Mouse (Mus musculus): ENCODE data around the gene Kcnma1. TPM values are rescaled to one million over a fixed set of nuclear protein-coding genes. Genes with fewer than 3 reads are reported as not detected.

Gene Kcnma1
- polyA plus RNA-seq, 1 experiment from 2014 or later, result 8.2 TPM

DNA sequence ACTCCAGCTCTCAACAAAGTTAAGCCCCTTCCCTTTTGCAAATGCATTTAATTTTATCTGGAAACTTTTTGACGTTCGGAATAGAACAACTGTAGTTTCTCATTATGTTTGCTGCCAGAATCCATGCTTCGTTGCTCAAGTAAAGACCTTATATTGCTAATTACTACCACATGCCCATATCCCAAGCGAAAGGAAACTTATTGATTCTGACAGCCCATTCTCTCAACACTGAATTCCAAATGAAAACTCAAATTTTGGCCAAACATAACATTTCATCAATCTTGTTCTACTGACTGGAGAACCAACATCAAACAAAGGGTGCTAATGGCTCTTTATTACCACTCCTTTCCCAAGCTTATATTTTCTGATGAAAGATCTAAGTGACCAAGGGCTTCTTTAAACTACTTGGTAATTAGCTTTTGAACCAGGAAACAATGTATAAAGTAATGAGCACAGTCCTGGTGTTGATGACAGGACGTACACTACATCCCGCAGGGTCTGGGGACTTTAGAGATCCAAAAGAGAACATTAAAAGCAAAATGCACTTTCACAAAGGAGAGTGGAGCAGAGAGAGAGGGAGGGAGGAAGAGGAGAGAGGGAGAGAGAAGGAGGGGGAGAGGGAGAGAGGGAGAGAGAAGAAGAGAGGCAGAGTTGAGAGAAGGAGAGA lies 490.3 kb downstream of the Kcnma1 start:
- no peaks in the 10 kb centered on the region for H3K9me3 ChIP-seq (ENCODE audit: control insufficient read depth, low read length)
- DNase-seq (ENCODE audit: low spot score) (peak; percentile 7), ATAC-seq (replicated peaks; ENCODE audit: low FRiP score, low TSS enrichment, low read depth) (no peak)
- 74% methylated on average over 6 of the region's 6 CpGs for WGBS
- no peak overlapping the region for H3K9ac ChIP-seq (ENCODE audit: low read length)
- no peak overlapping the region for H3K27ac ChIP-seq (ENCODE audit: low read depth)
- 0 out of 2 replicates have a peak, but pooled peaks cover 2% of the 10 kb centered on the region for H3K4me1 ChIP-seq (replicated peaks; ENCODE audit: control insufficient read depth, insufficient read depth, low read length)
- H3K4me3 ChIP-seq (ENCODE audit: low read depth, low read length), result no peak overlapping the region
- no peak overlapping the region for H3K4me2 ChIP-seq (ENCODE audit: low read length)
- no peaks in the 10 kb centered on the region for H3K27me3 ChIP-seq (replicated peaks; ENCODE audit: control insufficient read depth, insufficient read depth, low read length)
- no peaks in the 10 kb centered on the region for H3K36me3 ChIP-seq (ENCODE audit: control insufficient read depth, insufficient read depth, low read length)

DNA sequence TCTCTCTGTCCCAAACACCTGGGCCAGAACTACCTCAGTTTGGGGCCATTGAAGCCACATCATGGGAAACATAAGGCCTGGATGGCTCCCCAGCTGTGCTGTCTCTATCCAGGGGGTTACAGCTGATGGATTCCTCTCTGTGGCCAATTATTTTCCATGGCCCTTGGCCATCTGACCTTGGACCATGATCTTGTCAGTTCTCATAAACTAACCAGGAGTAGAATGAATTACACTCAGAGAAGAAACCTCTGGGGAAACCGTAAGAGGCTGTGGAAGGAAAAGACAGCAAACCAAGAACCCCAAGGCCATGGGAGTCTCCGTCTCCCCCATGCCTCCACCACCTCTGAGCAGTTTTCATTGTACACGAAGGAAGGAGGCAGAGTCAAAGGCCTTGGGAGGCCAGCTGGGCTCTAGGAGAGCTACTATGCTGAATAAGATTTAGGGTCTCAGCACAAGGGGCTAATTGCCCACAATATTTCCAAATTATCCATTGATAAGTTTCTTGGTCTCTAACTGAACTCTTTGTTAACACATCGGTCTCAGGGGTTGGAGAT lies 491.6 kb downstream of the Kcnma1 start:
- Histone ChIP-seq H3K9me3 (ENCODE audit: control insufficient read depth, low read length) (no peaks in the 10 kb centered on the region), H3K4me3 (ENCODE audit: low read depth, low read length) (no peak overlapping the region), H3K27me3 (replicated peaks; ENCODE audit: control insufficient read depth, insufficient read depth, low read length) (no peaks in the 10 kb centered on the region), H3K4me2 (ENCODE audit: low read length) (no peak overlapping the region), H3K9ac (ENCODE audit: low read length) (no peak overlapping the region), H3K27ac (ENCODE audit: low read depth) (no peak overlapping the region), H3K36me3 (ENCODE audit: control insufficient read depth, insufficient read depth, low read length) (no peaks in the 10 kb centered on the region), H3K4me1 (replicated peaks; ENCODE audit: control insufficient read depth, insufficient read depth, low read length) (0 out of 2 replicates have a peak, but pooled peaks cover 2% of the 10 kb centered on the region)
- DNase-seq (ENCODE audit: low spot score), result peak; percentile 6
- no peak for ATAC-seq (replicated peaks; ENCODE audit: low FRiP score, low TSS enrichment, low read depth)
- WGBS, result 71% methylated on average over 4 of the region's 4 CpGs

DNA sequence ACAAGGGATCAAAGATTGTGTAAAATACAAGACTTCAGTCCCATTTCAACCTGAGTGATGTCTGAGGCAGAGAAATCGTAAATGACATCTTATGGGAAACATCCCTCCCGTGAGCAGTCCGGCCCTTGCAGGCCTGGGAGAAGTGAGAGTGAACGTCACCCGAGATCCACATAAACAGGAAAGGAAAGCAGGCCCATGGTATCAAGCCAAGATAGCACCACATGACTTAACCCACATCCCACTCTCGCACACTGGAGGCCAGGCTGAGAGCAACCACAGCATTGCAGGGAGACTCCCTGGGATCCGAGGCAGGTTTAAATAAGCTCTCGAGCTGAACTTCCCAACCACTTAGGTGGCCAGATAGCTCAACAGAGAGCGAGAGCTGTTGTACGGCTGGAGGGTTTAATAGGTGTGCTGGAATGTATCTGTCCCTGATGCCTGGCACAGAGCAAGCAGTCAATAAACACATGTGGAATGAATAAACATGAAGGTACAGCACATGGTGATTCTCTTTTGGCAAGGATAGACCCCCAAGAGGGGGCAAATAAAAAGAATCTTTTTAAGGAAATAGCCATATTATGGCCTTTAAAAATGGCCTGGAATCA lies 493.1 kb downstream of the Kcnma1 start:
- Histone ChIP-seq H3K27me3 (replicated peaks; ENCODE audit: control insufficient read depth, insufficient read depth, low read length) (no peaks in the 10 kb centered on the region), H3K27ac (ENCODE audit: low read depth) (no peak overlapping the region), H3K9ac (ENCODE audit: low read length) (no peak overlapping the region), H3K9me3 (ENCODE audit: control insufficient read depth, low read length) (no peaks in the 10 kb centered on the region), H3K36me3 (ENCODE audit: control insufficient read depth, insufficient read depth, low read length) (no peaks in the 10 kb centered on the region), H3K4me2 (ENCODE audit: low read length) (no peak overlapping the region), H3K4me1 (replicated peaks; ENCODE audit: control insufficient read depth, insufficient read depth, low read length) (0 out of 2 replicates have a peak, but pooled peaks cover 2% of the 10 kb centered on the region), H3K4me3 (ENCODE audit: low read depth, low read length) (no peak overlapping the region)
- 43% methylated on average over 10 of the region's 10 CpGs for WGBS
- DNase-seq (ENCODE audit: low spot score), result no peak
- ATAC-seq (replicated peaks; ENCODE audit: low FRiP score, low TSS enrichment, low read depth), result no peak

DNA sequence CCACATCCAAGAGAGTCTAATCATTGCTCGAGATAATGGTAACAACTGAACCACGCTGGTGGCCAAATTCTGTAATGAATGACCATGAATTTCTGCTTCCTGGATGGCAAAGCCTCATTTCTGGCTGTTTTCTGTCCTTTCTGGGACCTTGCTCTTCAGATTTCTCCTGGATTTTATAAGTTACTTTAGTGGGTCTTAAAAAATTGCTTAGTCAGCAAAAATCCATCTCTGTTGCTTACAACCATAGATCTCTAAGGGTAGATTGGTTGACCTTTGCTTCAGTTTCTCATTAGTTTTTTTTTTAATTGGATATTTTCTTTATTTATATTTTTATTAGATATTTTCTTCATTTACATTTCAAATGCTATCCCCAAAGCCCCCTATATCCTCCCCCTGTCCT lies 496.9 kb downstream of the Kcnma1 start:
- H3K4me2 ChIP-seq (ENCODE audit: low read length), result no peak overlapping the region
- no peak overlapping the region for H3K27ac ChIP-seq (ENCODE audit: low read depth)
- H3K36me3 ChIP-seq (ENCODE audit: control insufficient read depth, insufficient read depth, low read length), result no peaks in the 10 kb centered on the region
- no peaks in the 10 kb centered on the region for H3K9me3 ChIP-seq (ENCODE audit: control insufficient read depth, low read length)
- ATAC-seq (replicated peaks; ENCODE audit: low FRiP score, low TSS enrichment, low read depth), result no peak
- no peaks in the 10 kb centered on the region for H3K27me3 ChIP-seq (replicated peaks; ENCODE audit: control insufficient read depth, insufficient read depth, low read length)
- no peak overlapping the region for H3K4me3 ChIP-seq (ENCODE audit: low read depth, low read length)
- H3K4me1 ChIP-seq (replicated peaks; ENCODE audit: control insufficient read depth, insufficient read depth, low read length), result 0 out of 2 replicates have a peak, but pooled peaks cover 2% of the 10 kb centered on the region
- 86% methylated on average over 2 of the region's 2 CpGs for WGBS
- H3K9ac ChIP-seq (ENCODE audit: low read length), result no peak overlapping the region
- no peak for DNase-seq (ENCODE audit: low spot score)

DNA sequence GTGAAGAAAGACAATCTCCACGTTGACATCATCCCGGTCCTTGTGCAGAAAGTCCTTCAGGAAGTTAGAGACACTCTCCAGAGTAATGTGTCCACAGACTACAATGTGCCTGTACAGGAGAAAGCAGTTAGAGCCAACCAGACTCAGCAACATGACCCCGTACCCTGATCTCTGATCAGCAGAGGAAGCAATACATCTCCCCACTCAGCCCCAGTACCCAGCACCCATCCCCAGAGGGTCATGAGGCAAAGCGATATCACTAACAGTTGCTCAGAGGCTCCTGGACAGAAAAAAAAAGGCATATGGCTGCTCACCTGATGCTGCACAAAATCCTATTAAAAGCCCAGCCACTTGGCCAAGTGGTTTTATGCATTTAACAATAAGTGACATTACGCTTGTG lies 504.5 kb downstream of the Kcnma1 start:
- no peaks in the 10 kb centered on the region for H3K27me3 ChIP-seq (replicated peaks; ENCODE audit: control insufficient read depth, insufficient read depth, low read length)
- H3K4me1 ChIP-seq (replicated peaks; ENCODE audit: control insufficient read depth, insufficient read depth, low read length), result no peaks in the 10 kb centered on the region
- 58% methylated on average over 5 of the region's 5 CpGs for WGBS
- no peak overlapping the region for H3K27ac ChIP-seq (ENCODE audit: low read depth)
- H3K4me2 ChIP-seq (ENCODE audit: low read length), result no peak overlapping the region
- no peaks in the 10 kb centered on the region for H3K9me3 ChIP-seq (ENCODE audit: control insufficient read depth, low read length)
- no peak overlapping the region for H3K4me3 ChIP-seq (ENCODE audit: low read depth, low read length)
- no peak for ATAC-seq (replicated peaks; ENCODE audit: low FRiP score, low TSS enrichment, low read depth)
- no peak overlapping the region for H3K9ac ChIP-seq (ENCODE audit: low read length)
- no peaks in the 10 kb centered on the region for H3K36me3 ChIP-seq (ENCODE audit: control insufficient read depth, insufficient read depth, low read length)
- no peak for DNase-seq (ENCODE audit: low spot score)

DNA sequence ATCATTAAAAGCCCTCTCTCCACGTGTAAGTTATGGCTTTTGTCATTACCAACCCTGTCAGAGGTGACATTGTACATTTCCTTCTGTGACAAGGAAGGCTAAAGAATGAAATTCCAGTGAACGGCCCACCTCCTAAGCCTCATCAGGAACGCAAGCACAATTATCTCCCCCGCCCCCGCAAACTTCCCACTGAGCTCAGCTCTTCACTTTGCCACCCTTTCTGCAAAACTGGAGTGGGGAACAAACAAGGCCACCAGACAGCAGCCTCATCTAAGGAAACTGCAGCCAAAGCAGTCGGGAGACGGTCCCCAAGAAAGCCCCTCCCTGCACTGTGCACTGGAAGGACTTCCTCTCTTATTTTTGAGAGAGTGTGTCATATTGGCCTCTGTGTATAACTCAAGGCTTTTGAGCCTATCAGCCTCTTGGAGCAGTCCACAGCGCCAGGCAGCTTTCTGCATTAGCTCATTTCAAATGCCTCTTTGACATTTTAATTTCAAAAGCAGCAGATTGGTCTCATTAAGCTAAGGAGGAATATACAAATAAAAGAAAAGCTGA lies 512.0 kb downstream of the Kcnma1 start:
- no peaks in the 10 kb centered on the region for H3K27me3 ChIP-seq (replicated peaks; ENCODE audit: control insufficient read depth, insufficient read depth, low read length)
- ATAC-seq (replicated peaks; ENCODE audit: low FRiP score, low TSS enrichment, low read depth), result no peak
- no peak overlapping the region for H3K27ac ChIP-seq (ENCODE audit: low read depth)
- WGBS, result 31% methylated on average over 8 of the region's 8 CpGs
- H3K9ac ChIP-seq (ENCODE audit: low read length), result no peak overlapping the region
- H3K9me3 ChIP-seq (ENCODE audit: control insufficient read depth, low read length), result no peaks in the 10 kb centered on the region
- H3K4me3 ChIP-seq (ENCODE audit: low read depth, low read length), result no peak overlapping the region
- no peak overlapping the region for H3K4me2 ChIP-seq (ENCODE audit: low read length)
- no peak for DNase-seq (ENCODE audit: low spot score)
- H3K36me3 ChIP-seq (ENCODE audit: control insufficient read depth, insufficient read depth, low read length), result no peaks in the 10 kb centered on the region
- no peaks in the 10 kb centered on the region for H3K4me1 ChIP-seq (replicated peaks; ENCODE audit: control insufficient read depth, insufficient read depth, low read length)

DNA sequence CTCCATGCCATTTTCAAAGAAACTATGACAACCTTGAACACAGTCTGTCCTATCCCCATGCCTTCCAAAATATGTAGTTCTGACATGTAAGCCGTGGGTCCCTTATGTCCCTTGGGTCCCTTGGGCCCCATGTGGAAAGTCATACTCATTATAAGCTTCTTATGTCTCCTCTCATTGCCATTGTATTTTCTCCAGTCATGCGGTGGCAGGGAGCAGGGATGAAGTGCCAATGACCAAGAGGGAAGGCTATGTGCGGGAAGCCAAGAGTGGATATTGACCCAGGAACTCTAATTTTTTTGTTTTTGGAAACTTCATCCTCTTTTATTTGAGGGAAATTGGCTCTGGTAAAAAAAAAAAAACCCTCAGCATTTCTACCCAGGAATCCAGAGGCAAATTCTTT lies 517.5 kb downstream of the Kcnma1 start:
- Histone ChIP-seq H3K9me3 (ENCODE audit: control insufficient read depth, low read length) (no peaks in the 10 kb centered on the region), H3K9ac (ENCODE audit: low read length) (no peak overlapping the region), H3K27ac (ENCODE audit: low read depth) (no peak overlapping the region), H3K4me2 (ENCODE audit: low read length) (no peak overlapping the region), H3K36me3 (ENCODE audit: control insufficient read depth, insufficient read depth, low read length) (no peaks in the 10 kb centered on the region), H3K4me3 (ENCODE audit: low read depth, low read length) (no peak overlapping the region), H3K4me1 (replicated peaks; ENCODE audit: control insufficient read depth, insufficient read depth, low read length) (no peaks in the 10 kb centered on the region), H3K27me3 (replicated peaks; ENCODE audit: control insufficient read depth, insufficient read depth, low read length) (no peaks in the 10 kb centered on the region)
- ATAC-seq (replicated peaks; ENCODE audit: low FRiP score, low TSS enrichment, low read depth) (no peak), DNase-seq (ENCODE audit: low spot score) (no peak)
- WGBS, result 96% methylated on average over 3 of the region's 3 CpGs

DNA sequence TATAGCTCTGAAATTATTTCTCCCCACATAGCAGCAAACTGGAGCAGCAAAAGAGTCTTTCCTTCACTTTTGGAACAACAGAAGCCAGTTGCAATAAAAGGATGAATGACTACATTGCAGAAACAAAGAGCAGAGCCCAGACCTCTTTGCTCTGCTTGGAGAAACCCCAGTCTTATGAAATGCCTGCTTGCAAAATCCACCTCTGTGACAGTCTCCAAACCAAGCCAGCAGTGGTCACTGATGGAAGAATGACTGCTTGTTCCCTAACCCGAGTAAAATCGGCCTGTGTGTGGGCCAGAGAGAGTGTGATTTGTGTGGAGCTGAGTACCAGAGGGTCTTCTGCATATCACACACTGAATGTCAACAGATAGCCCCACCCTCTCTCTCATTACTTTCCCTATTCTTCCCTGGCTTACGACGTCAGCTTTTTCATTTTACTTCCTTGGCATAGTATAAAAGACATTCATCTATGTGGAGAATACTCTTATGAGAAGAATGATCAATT lies 518.0 kb downstream of the Kcnma1 start:
- no peak overlapping the region for H3K27ac ChIP-seq (ENCODE audit: low read depth)
- H3K4me2 ChIP-seq (ENCODE audit: low read length), result no peak overlapping the region
- ATAC-seq (replicated peaks; ENCODE audit: low FRiP score, low TSS enrichment, low read depth), result no peak
- 65% methylated on average over 4 of the region's 4 CpGs for WGBS
- H3K36me3 ChIP-seq (ENCODE audit: control insufficient read depth, insufficient read depth, low read length), result no peaks in the 10 kb centered on the region
- DNase-seq (ENCODE audit: low spot score), result no peak
- H3K4me1 ChIP-seq (replicated peaks; ENCODE audit: control insufficient read depth, insufficient read depth, low read length), result no peaks in the 10 kb centered on the region
- H3K9ac ChIP-seq (ENCODE audit: low read length), result no peak overlapping the region
- no peaks in the 10 kb centered on the region for H3K9me3 ChIP-seq (ENCODE audit: control insufficient read depth, low read length)
- no peaks in the 10 kb centered on the region for H3K27me3 ChIP-seq (replicated peaks; ENCODE audit: control insufficient read depth, insufficient read depth, low read length)
- H3K4me3 ChIP-seq (ENCODE audit: low read depth, low read length), result no peak overlapping the region

Data from intestine, embryonic 14.5 days (tissue).